Mouse (Mus musculus) hindbrain, embryonic 11.5 days (tissue): ENCODE data around the gene Phf23. TPM values are rescaled to one million over a fixed set of nuclear protein-coding genes. Genes with fewer than 3 reads are reported as not detected.
A peak's percentile ranks its signal among the peaks of the same experiment; 100 is the strongest.

Experiments
- ATAC-seq: fragments of 200-750 bp; cut with Nextera tagmentation; 2 replicates; pipeline ENCODE4 v1.8.0; 2017; ENCODE audit warnings: mild to moderate bottlenecking, moderate TSS enrichment, moderate library complexity; ENCODE audit not compliant: low FRiP score
- DNase-seq: peaks from one replicate; pipeline ENCODE4 v3.0.0-alpha.2; 2015; ENCODE audit warnings: low spot score
- H3K27ac ChIP-seq: fragments of 300-500 bp; sonication (generic); 2 replicates; pipeline ENCODE4 v1.5.1; 2014; ENCODE audit warnings: mild to moderate bottlenecking, low read depth, low read length
- H3K27me3 ChIP-seq: fragments of 300-500 bp; sonication (generic); 2 replicates; pipeline ENCODE4 v1.6.1; 2014; ENCODE audit warnings: mild to moderate bottlenecking, low read length, moderate library complexity, mixed read lengths; ENCODE audit not compliant: control insufficient read depth, insufficient read depth
- H3K36me3 ChIP-seq: fragments of 300-500 bp; sonication (generic); 2 replicates; pipeline ENCODE4 v1.6.1; 2014; ENCODE audit warnings: mild to moderate bottlenecking, low read length, moderate library complexity, mixed read lengths; ENCODE audit not compliant: control insufficient read depth, insufficient read depth
- H3K4me1 ChIP-seq: fragments of 300-500 bp; sonication (generic); replicated peaks from 2 replicates; pipeline ENCODE4 v1.6.1; 2014; ENCODE audit warnings: low read length, mixed read lengths; ENCODE audit not compliant: control insufficient read depth, insufficient read depth
- H3K4me2 ChIP-seq: fragments of 300-500 bp; sonication (generic); replicated peaks from 2 replicates; pipeline ENCODE4 v1.6.1; 2014; ENCODE audit warnings: mild to moderate bottlenecking, low read depth, low read length
- H3K4me3 ChIP-seq: fragments of 300-500 bp; sonication (generic); 2 replicates; pipeline ENCODE4 v1.5.1; 2014; ENCODE audit warnings: low read depth, low read length
- H3K9ac ChIP-seq: fragments of 300-500 bp; sonication (generic); 2 replicates; pipeline ENCODE4 v1.6.1; 2014; ENCODE audit warnings: low read depth, low read length
- H3K9me3 ChIP-seq: fragments of 300-500 bp; sonication (generic); 2 replicates; pipeline ENCODE4 v1.6.1; 2016; ENCODE audit warnings: low read length; ENCODE audit not compliant: control insufficient read depth
- WGBS: fragments of 180-500 bp; shearing (Covaris S2); extraction: QIAGEN DNeasy Blood & Tissue Kit; methylation state at CpG from one replicate; pipeline ENCODE4 v1.1.7; 2014; 5-methylcytosine and 5-hydroxymethylcytosine counted together
- polyA plus RNA-seq: library from polyadenylated mRNA; unstranded; fragments of >200 nt; fragmentation: Nextera tagmentation; extraction: Ambion mirVana; gene quantifications from 2 replicates; pipeline ENCODE4 v1.2.1, GENCODE M21; 2014

The Phf23 gene
- polyA plus RNA-seq, 1 experiment from 2014 or later, result 57.5 TPM

DNA sequence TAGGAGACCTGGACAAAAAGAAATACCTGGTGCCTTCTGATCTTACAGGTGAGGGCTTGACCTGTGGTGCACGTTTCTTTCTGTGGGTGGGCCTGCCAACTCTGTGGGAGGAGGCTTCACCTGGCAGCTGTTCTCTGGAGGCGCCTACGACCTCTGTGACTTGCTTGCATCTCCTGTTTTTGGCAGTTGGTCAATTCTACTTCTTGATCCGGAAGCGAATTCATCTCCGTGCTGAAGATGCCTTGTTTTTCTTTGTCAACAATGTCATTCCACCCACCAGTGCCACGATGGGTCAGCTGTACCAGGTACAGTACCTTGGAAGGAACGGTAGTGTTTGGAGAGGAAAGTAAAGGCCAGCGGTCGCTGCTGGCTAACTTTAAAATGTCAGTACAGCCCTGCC, 3.2 kb upstream of the Phf23 start:
- peak overlapping the region; percentile 75 for H3K4me2 ChIP-seq
- DNase-seq (no peak), ATAC-seq (no peak)
- H3K27me3 ChIP-seq, result no peaks in the 10 kb centered on the region
- H3K36me3 ChIP-seq, result peaks cover 7% of the 10 kb centered on the region; the same call in 1 of the 2 replicates
- WGBS, result 92% methylated on average over 10 of the region's 10 CpGs
- peaks cover 8% of the 10 kb centered on the region for H3K4me1 ChIP-seq
- no peak overlapping the region for H3K9ac ChIP-seq
- no peaks in the 10 kb centered on the region for H3K9me3 ChIP-seq
- peak overlapping the region; percentile 65 for H3K4me3 ChIP-seq
- no peak overlapping the region for H3K27ac ChIP-seq

DNA sequence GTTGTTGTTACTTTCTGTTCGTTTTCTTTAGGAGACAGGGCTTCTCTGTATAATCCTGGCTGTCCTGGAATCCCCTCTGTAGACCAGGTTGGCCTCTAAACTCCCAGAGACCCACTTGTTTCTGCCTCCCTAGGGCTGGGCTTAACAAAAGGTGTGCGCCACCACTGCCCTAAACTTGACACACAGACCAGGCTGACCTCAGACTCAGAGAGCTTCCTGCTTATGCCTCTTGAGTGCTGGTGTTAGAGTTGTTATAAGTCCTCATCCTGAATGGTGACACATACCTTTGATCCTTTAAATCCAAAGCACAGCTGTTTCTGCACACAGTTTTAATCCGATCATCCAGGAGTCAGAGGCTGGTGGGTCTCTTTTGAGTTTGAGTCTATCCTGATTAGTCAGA, 2.6 kb upstream of the Phf23 start:
- H3K4me2 ChIP-seq, result peak overlapping the region; percentile 75; the same call in 1 of the 2 replicates

DNA sequence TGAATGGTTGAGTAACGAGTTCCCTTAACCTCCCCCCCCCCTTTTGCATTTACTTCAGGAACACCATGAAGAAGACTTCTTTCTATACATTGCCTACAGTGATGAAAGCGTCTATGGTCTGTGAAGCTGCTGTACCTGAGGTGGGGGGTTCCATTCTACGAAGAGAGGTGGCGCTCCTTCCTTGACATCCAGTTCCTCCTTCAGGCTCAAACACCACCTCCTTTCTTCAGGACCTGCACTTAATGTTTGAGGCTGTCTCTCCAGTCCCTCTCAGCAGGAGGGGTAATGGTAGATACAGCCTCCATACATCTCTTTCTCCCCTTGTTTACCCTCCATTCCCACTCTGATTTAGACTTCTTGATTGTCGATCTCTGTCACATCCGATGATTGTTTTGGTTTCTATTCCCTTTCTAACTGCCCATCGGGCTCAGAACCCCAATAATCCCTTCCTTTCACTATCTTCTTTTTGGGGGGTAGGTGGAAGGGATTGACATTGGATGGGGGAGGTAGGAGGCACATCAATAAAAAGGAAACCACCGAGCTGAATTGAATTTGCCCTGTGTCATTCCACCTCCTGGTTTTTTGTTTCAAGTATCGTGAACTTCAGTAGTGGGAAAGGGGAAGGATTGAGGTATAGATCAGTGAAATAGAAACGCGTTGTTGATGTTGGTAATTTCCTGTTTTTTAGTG, 1.0 kb upstream of the Phf23 start:
- Histone ChIP-seq H3K27ac (no peak overlapping the region), H3K9me3 (no peaks in the 10 kb centered on the region), H3K4me3 (peak overlapping the region; percentile 96), H3K9ac (no peak overlapping the region), H3K4me2 (no peak overlapping the region), H3K27me3 (no peaks in the 10 kb centered on the region), H3K36me3 (peaks cover 9% of the 10 kb centered on the region), H3K4me1 (peaks cover 12% of the 10 kb centered on the region)
- ATAC-seq (no peak), DNase-seq (no peak)
- WGBS, result 87% methylated on average over 11 of the region's 11 CpGs

More for the DNA sequence above, 2.6 kb upstream of the Phf23 start:
- 92% methylated on average over 3 of the region's 3 CpGs for WGBS
- no peaks in the 10 kb centered on the region for H3K9me3 ChIP-seq
- DNase-seq (no peak), ATAC-seq (no peak)
- no peaks in the 10 kb centered on the region for H3K27me3 ChIP-seq
- H3K4me3 ChIP-seq, result peak overlapping the region; percentile 65; the same call in 1 of the 2 replicates
- H3K4me1 ChIP-seq, result peaks cover 12% of the 10 kb centered on the region
- no peak overlapping the region for H3K27ac ChIP-seq
- H3K9ac ChIP-seq, result no peak overlapping the region
- peaks cover 7% of the 10 kb centered on the region; the same call in 1 of the 2 replicates for H3K36me3 ChIP-seq

DNA sequence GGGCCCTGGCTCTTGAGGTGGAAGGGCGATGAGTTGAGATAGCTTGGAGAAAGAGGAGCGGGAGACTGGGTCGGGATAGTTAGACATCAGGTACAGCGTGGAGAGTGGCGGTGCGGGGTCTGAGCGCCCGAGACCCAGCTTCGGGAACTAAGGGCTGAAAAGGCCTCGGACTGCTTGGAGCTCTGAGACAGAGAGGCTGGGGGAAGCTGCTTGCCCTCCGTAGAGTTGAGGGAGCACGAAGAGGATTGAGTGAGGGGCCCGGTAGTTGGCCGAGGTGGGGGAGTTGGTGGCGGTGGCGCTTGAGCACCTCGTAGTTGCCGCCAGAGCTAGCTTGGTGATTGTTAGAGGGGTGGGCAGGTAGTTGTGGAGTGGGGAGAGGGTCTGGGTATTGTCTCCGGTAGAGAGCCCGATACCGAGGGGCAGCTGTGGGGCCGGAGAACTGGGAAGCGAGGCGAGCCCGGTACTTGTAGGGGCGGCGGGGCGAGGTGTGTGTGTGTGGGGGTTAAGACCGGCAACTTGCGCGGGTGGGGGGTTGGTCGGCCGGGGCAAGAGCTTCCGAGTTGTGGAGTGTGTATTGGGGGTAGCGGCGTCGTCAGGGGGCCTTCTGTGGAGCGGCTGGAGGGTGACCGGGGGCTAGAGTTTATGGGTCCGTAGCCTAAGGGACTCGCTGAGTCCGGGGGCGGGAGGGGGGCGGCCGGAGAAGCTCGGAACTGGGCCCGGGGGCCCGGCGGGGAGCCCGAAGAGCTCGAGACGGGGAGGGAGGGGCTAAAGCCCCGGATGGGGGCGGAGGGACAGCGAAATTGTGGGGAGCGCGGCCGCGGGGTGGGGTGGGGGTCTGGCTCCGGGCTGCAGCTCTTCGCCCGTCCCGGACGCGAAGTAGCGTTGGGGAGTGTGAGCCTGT, 834 bp downstream of the Phf23 start:
- Histone ChIP-seq H3K9me3 (no peaks in the 10 kb centered on the region), H3K9ac (peak overlapping the region; percentile 97), H3K4me2 (peak overlapping the region; percentile 48), H3K27me3 (no peaks in the 10 kb centered on the region), H3K36me3 (peaks cover 11% of the 10 kb centered on the region), H3K4me3 (peak overlapping the region; percentile 96), H3K27ac (peak overlapping the region; percentile 96), H3K4me1 (peaks cover 12% of the 10 kb centered on the region)
- WGBS, result under 1% methylated on average over 53 of the region's 66 CpGs
- ATAC-seq (0 out of 2 replicates have a peak, but pooled peaks have one; percentile 1), DNase-seq (no peak)

DNA sequence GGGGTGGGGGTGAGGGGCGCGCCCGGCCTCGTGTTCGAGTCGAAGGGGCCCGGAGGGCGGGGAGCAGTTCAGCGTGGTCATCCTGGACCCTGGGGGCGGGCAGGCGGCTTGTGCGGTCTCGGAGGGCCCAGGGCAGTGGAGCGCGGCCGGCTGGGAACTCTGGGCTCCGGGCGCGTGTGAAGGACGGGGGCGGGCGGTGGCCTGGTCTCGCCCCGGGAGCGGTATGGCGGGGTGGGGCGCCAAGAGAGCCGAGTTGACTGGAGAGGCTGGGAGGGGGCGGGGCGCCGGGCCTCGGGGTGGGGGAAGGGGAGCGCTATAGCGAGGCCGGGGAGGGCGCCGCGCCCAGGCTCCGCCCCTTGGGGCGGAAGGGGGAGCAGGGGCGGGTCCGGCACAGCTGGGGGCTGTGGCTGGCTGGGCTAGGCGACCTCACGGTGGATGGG, 1.5 kb downstream of the Phf23 start:
- Histone ChIP-seq H3K36me3 (peaks cover 11% of the 10 kb centered on the region), H3K27me3 (no peaks in the 10 kb centered on the region), H3K27ac (peak overlapping the region; percentile 96), H3K4me1 (peaks cover 14% of the 10 kb centered on the region), H3K4me3 (peak overlapping the region; percentile 96), H3K9ac (peak overlapping the region; percentile 97), H3K4me2 (peak overlapping the region; percentile 48), H3K9me3 (no peaks in the 10 kb centered on the region)
- DNase-seq (peak; percentile 87), ATAC-seq (peak; percentile 50)
- under 1% methylated on average over 22 of the region's 44 CpGs for WGBS

DNA sequence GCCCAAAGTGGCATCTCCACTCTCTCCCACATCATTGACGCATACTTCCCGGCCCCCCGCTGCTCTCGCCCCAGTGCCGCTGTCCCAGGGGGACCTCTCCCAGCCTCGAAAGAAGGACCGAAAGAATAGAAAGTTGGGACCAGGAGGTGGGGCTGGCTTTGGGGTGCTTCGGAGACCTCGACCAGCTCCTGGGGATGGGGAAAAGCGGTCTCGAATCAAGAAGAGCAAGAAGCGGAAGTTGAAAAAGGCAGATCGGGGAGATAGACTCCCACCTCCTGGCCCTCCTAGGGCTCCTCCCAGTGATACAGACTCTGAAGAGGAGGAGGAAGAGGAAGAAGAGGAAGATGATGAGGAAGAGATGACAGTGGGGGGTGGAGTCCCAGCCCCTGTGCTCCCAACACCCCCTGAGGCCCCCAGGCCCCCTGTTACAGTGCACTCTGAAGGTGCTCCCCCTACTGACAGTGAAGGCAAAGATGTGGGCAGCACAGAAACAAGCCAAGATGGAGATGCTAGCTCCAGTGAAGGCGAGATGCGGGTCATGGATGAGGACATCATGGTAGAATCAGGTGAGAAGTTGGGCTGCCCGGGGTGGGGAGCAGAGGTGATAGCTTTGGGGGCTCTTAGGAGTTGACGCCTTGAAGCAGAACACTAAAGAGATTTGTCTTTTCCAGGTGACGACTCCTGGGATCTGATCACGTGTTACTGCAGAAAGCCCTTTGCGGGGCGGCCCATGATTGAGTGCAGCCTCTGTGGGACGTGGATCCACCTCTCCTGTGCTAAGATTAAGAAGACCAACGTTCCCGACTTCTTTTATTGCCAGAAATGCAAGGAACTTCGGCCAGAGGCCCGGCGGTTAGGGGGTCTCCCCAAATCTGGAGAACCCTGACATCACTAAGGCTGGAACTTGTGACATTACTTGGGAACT, 3.3 kb downstream of the Phf23 start:
- Histone ChIP-seq H3K4me1 (peaks cover 8% of the 10 kb centered on the region; the same call in 1 of the 2 replicates), H3K36me3 (peaks cover 11% of the 10 kb centered on the region), H3K4me2 (no peak overlapping the region), H3K9ac (no peak overlapping the region), H3K4me3 (no peak overlapping the region), H3K27me3 (no peaks in the 10 kb centered on the region), H3K27ac (no peak overlapping the region), H3K9me3 (no peaks in the 10 kb centered on the region)
- 94% methylated on average over 27 of the region's 27 CpGs for WGBS
- ATAC-seq (no peak), DNase-seq (no peak)

DNA sequence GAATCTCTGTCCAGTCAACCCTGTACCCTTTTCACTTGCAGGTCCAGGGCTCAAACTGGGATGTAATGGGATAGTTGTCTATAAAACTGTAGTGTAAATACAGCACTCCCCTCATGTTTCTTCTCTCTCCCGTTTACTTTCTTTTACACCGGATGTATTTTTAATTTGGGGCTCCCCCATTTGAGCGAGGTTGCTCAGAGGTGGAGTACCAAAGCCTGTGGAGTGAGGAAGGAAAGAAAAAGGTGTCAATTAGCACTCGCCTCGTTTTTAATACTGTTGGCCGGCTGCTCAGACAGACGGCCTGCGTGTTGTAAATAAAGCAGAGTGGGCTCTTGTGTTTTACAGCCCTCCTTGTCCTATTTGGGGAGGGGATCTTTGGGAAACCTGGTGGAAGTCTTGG, 4.1 kb downstream of the Phf23 start:
- no peaks in the 10 kb centered on the region for H3K9me3 ChIP-seq
- 85% methylated on average over 8 of the region's 8 CpGs for WGBS
- H3K4me3 ChIP-seq, result no peak overlapping the region
- peaks cover 8% of the 10 kb centered on the region; the same call in 1 of the 2 replicates for H3K4me1 ChIP-seq
- H3K36me3 ChIP-seq, result peaks cover 11% of the 10 kb centered on the region
- no peaks in the 10 kb centered on the region for H3K27me3 ChIP-seq
- no peak overlapping the region for H3K4me2 ChIP-seq
- ATAC-seq, result no peak
- H3K9ac ChIP-seq, result no peak overlapping the region
- DNase-seq, result no peak
- H3K27ac ChIP-seq, result peak overlapping the region; percentile 25; the same call in 1 of the 2 replicates

DNA sequence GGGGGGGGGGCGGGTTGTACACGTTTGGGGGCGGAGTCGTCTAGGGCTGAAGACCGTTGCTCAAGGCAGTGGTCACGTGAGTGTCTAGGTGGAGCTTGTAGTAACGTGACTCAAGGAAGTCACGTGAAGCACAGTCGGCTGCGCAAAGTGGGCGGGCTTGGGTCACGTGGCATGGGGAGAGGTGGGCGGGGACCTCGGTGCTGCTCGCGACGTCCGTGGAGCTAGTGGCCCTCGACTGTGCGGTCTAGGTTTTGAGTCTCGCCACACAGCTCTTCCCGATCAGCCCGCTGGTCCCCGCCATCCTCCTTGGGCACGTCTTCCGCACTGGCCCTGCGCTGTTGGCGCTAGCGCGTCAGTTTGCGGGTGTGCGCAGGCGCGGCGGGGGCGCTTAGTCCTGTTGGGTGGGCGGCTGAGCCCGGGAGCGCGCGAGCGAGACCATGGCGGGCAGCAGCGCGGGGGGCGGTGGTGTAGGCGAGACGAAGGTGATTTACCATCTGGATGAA, 4.9 kb downstream of the Phf23 start, which contains the start of gene Dvl2:
TSS of gene Dvl2 (plus strand) at position 200 of the 503 bp plus-strand sequence.
- H3K9ac ChIP-seq, result peak within 1 kb of the TSS; percentile 83
- H3K36me3 ChIP-seq, result peaks cover 11% of the 10 kb centered on the region

More for the DNA sequence above, 4.9 kb downstream of the Phf23 start, which contains the start of gene Dvl2:
- Histone ChIP-seq H3K4me2 (peak within 1 kb of the TSS; percentile 77), H3K9me3 (no peaks in the 10 kb centered on the region), H3K27me3 (no peaks in the 10 kb centered on the region), H3K4me3 (peak within 1 kb of the TSS; percentile 78), H3K4me1 (peaks cover 8% of the 10 kb centered on the region; the same call in 1 of the 2 replicates), H3K27ac (peak within 1 kb of the TSS; percentile 95)
- WGBS, result 1% methylated on average over 48 of the region's 48 CpGs
- peak; percentile 65 for ATAC-seq
- DNase-seq, result peak; percentile 95
